Mouse (Mus musculus): ENCODE data around the gene Mrpl4. TPM values are rescaled to one million over a fixed set of nuclear protein-coding genes. Genes with fewer than 3 reads are reported as not detected.

The Mrpl4 gene
- polyA plus RNA-seq, 1 experiment from 2014 or later = 139 TPM

DNA sequence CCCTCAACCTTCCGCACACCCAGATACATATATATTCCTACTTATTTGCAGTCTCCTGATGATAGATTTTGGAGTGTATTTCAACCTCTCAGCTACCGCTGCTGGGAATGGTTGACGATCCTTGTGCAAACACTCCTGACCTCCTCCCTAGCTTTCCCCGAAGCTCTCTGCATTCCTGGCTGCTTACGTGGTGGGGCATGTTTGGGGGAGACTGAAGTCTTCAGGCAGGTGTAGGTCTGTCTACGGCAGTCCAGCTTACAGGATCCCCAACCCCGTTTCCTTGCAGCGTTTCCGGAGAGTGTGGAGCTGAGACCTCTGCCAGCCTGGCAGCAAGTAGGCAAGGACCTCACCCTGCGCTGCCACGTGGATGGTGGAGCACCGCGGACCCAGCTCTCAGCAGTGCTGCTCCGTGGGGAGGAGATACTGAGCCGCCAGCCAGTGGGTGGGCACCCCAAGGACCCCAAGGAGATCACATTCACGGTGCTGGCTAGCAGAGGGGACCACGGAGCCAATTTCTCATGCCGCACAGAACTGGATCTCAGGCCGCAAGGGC, 22.8 kb downstream of the Mrpl4 start:
- DNase-seq (ENCODE audit: low spot score) (no peak), ATAC-seq (replicated peaks; ENCODE audit: insufficient number of reproducible peaks, low FRiP score, low TSS enrichment, low read depth) (no peak)
- Histone ChIP-seq H3K9me3 (replicated peaks; ENCODE audit: control insufficient read depth, low read length) (no peaks in the 10 kb centered on the region), H3K4me3 (ENCODE audit: low read depth, low read length) (no peak overlapping the region), H3K36me3 (replicated peaks; ENCODE audit: control insufficient read depth, insufficient read depth, low read depth, low read length) (no peaks in the 10 kb centered on the region), H3K4me2 (ENCODE audit: low read depth, low read length) (no peak overlapping the region), H3K9ac (replicated peaks; ENCODE audit: low read length) (no peak overlapping the region), H3K27me3 (ENCODE audit: control insufficient read depth, insufficient read depth, low read length) (peaks cover 4% of the 10 kb centered on the region), H3K4me1 (ENCODE audit: control insufficient read depth, insufficient read depth, low read length) (no peaks in the 10 kb centered on the region; the same call in none of the 2 replicates), H3K27ac (replicated peaks; ENCODE audit: low read depth, low read length) (no peak overlapping the region)
- 67% methylated on average over 19 of the region's 19 CpGs for WGBS

DNA sequence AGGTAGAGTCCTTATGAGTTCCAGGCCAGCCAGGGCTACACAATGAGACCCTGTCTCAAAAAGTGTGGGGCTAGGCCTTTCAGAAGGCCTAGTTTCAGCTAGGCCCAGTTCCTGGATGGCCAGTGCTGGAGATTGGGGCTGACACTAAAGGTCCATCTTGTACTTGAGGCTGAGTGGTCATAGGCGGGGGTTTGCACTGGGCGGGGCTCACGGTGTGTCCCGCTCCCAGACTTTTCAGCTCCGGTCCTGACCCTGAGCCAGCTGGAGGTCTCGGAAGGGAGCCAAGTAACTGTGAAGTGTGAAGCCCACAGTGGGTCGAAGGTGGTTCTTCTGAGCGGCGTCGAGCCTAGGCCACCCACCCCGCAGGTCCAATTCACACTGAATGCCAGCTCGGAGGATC, 24.3 kb downstream of the Mrpl4 start:
- 83% methylated on average over 12 of the region's 12 CpGs for WGBS
- no peak overlapping the region for H3K4me2 ChIP-seq (ENCODE audit: low read depth, low read length)
- H3K27ac ChIP-seq (replicated peaks; ENCODE audit: low read depth, low read length) = no peak overlapping the region
- H3K4me1 ChIP-seq (ENCODE audit: control insufficient read depth, insufficient read depth, low read length) = no peaks in the 10 kb centered on the region; the same call in none of the 2 replicates
- H3K36me3 ChIP-seq (replicated peaks; ENCODE audit: control insufficient read depth, insufficient read depth, low read depth, low read length) = no peaks in the 10 kb centered on the region
- DNase-seq (ENCODE audit: low spot score) (no peak), ATAC-seq (replicated peaks; ENCODE audit: insufficient number of reproducible peaks, low FRiP score, low TSS enrichment, low read depth) (no peak)
- no peak overlapping the region for H3K9ac ChIP-seq (replicated peaks; ENCODE audit: low read length)
- no peak overlapping the region for H3K4me3 ChIP-seq (ENCODE audit: low read depth, low read length)
- no peaks in the 10 kb centered on the region for H3K9me3 ChIP-seq (replicated peaks; ENCODE audit: control insufficient read depth, low read length)
- peaks cover 6% of the 10 kb centered on the region for H3K27me3 ChIP-seq (ENCODE audit: control insufficient read depth, insufficient read depth, low read length)

DNA sequence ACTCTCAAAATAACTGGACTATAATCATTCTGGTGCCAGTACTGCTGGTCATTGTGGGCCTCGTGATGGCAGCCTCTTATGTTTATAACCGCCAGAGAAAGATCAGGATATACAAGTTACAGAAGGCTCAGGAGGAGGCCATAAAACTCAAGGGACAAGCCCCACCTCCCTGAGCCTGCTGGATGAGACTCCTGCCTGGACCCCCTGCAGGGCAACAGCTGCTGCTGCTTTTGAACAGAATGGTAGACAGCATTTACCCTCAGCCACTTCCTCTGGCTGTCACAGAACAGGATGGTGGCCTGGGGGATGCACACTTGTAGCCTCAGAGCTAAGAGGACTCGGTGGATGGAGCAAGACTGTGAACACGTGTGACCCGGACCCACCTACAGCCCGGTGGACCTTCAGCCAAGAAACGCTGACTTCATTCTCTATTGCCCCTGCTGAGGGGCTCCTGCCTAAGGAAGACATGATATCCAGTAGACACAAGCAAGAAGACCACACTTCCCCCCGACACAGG, 25.3 kb downstream of the Mrpl4 start:
- Histone ChIP-seq H3K36me3 (replicated peaks; ENCODE audit: control insufficient read depth, insufficient read depth, low read depth, low read length) (no peaks in the 10 kb centered on the region), H3K9me3 (replicated peaks; ENCODE audit: control insufficient read depth, low read length) (no peaks in the 10 kb centered on the region), H3K27me3 (ENCODE audit: control insufficient read depth, insufficient read depth, low read length) (peaks cover 16% of the 10 kb centered on the region), H3K4me2 (ENCODE audit: low read depth, low read length) (no peak overlapping the region), H3K4me3 (ENCODE audit: low read depth, low read length) (no peak overlapping the region), H3K4me1 (ENCODE audit: control insufficient read depth, insufficient read depth, low read length) (peaks cover 4% of the 10 kb centered on the region), H3K9ac (replicated peaks; ENCODE audit: low read length) (no peak overlapping the region), H3K27ac (replicated peaks; ENCODE audit: low read depth, low read length) (no peak overlapping the region)
- DNase-seq (ENCODE audit: low spot score) (no peak), ATAC-seq (replicated peaks; ENCODE audit: insufficient number of reproducible peaks, low FRiP score, low TSS enrichment, low read depth) (no peak)
- 60% methylated on average over 8 of the region's 8 CpGs for WGBS

DNA sequence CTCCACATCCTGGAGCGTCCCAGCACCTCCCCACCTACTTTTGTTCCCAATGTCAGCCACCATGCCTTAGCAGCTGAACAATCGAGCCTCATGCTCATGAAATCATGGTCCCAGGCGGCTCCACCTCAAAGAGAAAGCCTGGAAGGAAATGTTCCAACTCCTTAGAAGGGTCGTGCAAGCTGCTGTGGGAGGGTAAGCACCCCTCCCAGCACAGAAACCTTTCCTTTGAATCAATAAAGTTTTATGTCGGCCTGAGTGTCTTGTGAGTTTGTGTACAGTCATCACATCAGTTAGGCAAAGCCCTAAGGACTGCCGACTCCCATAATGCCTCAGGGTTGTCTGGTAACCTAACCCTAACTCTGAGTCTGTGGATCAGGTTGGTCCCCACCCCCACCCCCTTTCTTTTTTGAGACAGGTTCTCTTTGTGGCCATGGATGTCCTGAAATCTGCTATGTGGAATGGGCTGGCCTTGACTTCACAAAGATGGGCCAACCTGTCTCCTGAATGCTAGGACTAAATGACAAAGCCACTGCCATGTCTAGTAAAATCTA, 26.1 kb downstream of the Mrpl4 start:
- Histone ChIP-seq H3K4me1 (ENCODE audit: control insufficient read depth, insufficient read depth, low read length) (peaks cover 4% of the 10 kb centered on the region), H3K27me3 (ENCODE audit: control insufficient read depth, insufficient read depth, low read length) (peaks cover 23% of the 10 kb centered on the region), H3K4me2 (ENCODE audit: low read depth, low read length) (no peak overlapping the region; the same call in 1 of the 2 replicates), H3K4me3 (ENCODE audit: low read depth, low read length) (no peak overlapping the region), H3K27ac (replicated peaks; ENCODE audit: low read depth, low read length) (no peak overlapping the region), H3K9ac (replicated peaks; ENCODE audit: low read length) (no peak overlapping the region), H3K9me3 (replicated peaks; ENCODE audit: control insufficient read depth, low read length) (no peaks in the 10 kb centered on the region), H3K36me3 (replicated peaks; ENCODE audit: control insufficient read depth, insufficient read depth, low read depth, low read length) (no peaks in the 10 kb centered on the region)
- DNase-seq (ENCODE audit: low spot score) (no peak), ATAC-seq (replicated peaks; ENCODE audit: insufficient number of reproducible peaks, low FRiP score, low TSS enrichment, low read depth) (no peak)
- 73% methylated on average over 6 of the region's 6 CpGs for WGBS

DNA sequence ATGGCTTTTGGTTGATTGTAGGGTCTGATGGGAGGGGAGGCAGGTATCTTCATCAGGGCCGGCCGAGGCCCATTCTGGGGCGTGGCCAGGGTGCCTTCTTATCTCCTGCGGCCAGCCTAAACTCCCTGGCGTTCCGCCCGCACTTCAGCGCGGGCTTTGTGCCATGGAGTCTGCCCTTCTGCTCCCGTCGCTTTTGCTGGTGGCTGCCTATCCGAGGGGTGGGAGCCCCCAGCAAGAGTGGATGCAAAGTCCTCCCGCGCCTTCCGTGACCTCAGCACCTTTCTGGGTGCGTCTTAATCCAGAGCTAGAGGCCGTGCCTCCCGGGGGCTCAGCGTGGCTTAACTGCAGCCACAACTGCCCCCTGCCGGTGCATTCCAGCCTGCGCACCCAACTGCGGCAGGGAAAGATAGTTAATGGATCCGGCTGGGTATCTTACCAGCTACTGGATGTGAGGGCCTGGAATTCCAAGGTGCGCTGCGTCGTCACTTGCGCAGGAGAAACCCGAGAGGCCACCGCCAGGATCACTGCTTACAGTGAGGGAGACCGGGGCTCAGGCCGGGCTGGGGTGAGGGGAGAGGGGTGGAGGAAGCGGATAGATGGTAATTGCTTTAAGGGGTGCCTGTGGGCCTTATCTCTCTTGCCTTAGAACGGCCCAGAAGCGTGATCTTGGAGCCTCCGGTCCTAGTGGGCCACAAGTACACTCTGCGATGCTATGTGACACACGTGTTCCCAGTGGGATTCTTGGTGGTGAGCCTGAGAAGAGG, 26.9 kb downstream of the Mrpl4 start, which contains the start of gene Icam4:
Gene Icam4 (plus strand): TSS at position 83 of the 764 bp plus-strand sequence.
- no peaks in the 10 kb centered on the region for H3K9me3 ChIP-seq (replicated peaks; ENCODE audit: control insufficient read depth, low read length)
- H3K27ac ChIP-seq (replicated peaks; ENCODE audit: low read depth, low read length) = no peak within 1 kb of the TSS
- H3K27me3 ChIP-seq (ENCODE audit: control insufficient read depth, insufficient read depth, low read length) = peaks cover 30% of the 10 kb centered on the region
- H3K4me1 ChIP-seq (ENCODE audit: control insufficient read depth, insufficient read depth, low read length) = peaks cover 4% of the 10 kb centered on the region
- H3K9ac ChIP-seq (replicated peaks; ENCODE audit: low read length) = peak within 1 kb of the TSS; percentile 44
- H3K4me2 ChIP-seq (ENCODE audit: low read depth, low read length) = peak within 1 kb of the TSS; percentile 57
- 2% methylated on average over 37 of the region's 37 CpGs for WGBS
- DNase-seq (ENCODE audit: low spot score) = peak; percentile 86
- no peak for ATAC-seq (replicated peaks; ENCODE audit: insufficient number of reproducible peaks, low FRiP score, low TSS enrichment, low read depth)
- H3K4me3 ChIP-seq (ENCODE audit: low read depth, low read length) = peak within 1 kb of the TSS; percentile 23
- H3K36me3 ChIP-seq (replicated peaks; ENCODE audit: control insufficient read depth, insufficient read depth, low read depth, low read length) = no peaks in the 10 kb centered on the region

DNA sequence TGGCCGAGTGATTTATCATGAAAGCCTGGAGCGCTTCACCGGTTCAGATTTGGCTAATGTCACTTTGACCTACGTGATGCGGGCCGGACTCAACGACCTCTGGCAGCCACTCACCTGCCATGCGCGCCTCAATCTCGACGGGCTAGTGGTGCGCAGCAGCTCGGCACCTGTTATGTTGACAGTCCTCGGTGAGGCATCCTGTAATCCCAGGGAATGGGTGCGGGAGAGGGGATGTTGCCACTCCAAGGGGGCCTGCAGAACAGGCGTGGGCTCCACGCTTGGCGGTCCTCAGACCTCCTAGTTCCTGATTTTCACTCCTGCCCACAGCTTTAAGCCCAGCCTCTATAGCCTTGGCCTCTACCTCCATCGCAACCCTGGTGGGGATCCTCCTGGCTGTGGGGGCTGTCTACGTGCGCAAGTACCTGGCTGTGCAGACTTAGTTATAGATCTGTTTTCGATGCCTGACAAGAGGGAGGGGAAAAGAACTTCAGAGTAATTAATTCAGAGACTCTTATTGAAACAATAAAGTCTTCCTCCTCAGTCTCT, 27.6 kb downstream of the Mrpl4 start:
- 24% methylated on average over 22 of the region's 22 CpGs for WGBS
- DNase-seq (ENCODE audit: low spot score) (no peak), ATAC-seq (replicated peaks; ENCODE audit: insufficient number of reproducible peaks, low FRiP score, low TSS enrichment, low read depth) (no peak)
- Histone ChIP-seq H3K4me3 (ENCODE audit: low read depth, low read length) (no peak overlapping the region; the same call in 1 of the 2 replicates), H3K9me3 (replicated peaks; ENCODE audit: control insufficient read depth, low read length) (no peaks in the 10 kb centered on the region), H3K27me3 (ENCODE audit: control insufficient read depth, insufficient read depth, low read length) (peaks cover 36% of the 10 kb centered on the region), H3K4me1 (ENCODE audit: control insufficient read depth, insufficient read depth, low read length) (peaks cover 4% of the 10 kb centered on the region), H3K36me3 (replicated peaks; ENCODE audit: control insufficient read depth, insufficient read depth, low read depth, low read length) (no peaks in the 10 kb centered on the region), H3K9ac (replicated peaks; ENCODE audit: low read length) (no peak overlapping the region; the same call in 1 of the 2 replicates), H3K27ac (replicated peaks; ENCODE audit: low read depth, low read length) (no peak overlapping the region), H3K4me2 (ENCODE audit: low read depth, low read length) (peak overlapping the region; percentile 57; the same call in 1 of the 2 replicates)

DNA sequence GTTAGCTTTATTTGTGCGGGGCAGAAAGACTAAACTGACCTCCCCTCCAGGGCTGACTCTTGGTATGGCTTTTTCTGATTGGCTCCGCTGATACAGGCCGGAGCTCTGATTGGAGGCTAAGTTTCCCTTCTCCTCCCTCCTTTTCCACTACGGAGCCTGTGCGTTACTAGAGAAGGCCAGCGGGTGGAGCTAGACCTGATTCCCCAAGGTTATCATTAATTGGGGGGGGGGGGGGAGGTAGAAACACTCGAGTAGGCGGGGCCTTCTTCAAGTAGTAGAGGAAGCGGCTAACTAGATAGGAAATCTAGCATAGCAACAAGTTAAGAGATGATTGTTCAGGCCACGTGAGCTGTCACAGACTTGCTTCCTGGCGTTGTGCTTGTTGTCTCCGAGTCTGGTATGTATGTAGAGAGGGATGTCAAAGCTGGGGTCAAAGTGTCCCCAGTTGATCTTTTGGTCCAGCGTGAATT, 28.3 kb downstream of the Mrpl4 start:
- H3K9ac ChIP-seq (replicated peaks; ENCODE audit: low read length) = no peak overlapping the region
- WGBS = 1% methylated on average over 13 of the region's 13 CpGs
- peak overlapping the region; percentile 83 for H3K4me2 ChIP-seq (ENCODE audit: low read depth, low read length)
- H3K9me3 ChIP-seq (replicated peaks; ENCODE audit: control insufficient read depth, low read length) = no peaks in the 10 kb centered on the region
- H3K36me3 ChIP-seq (replicated peaks; ENCODE audit: control insufficient read depth, insufficient read depth, low read depth, low read length) = no peaks in the 10 kb centered on the region
- H3K27me3 ChIP-seq (ENCODE audit: control insufficient read depth, insufficient read depth, low read length) = peaks cover 43% of the 10 kb centered on the region
- DNase-seq (ENCODE audit: low spot score) (peak; percentile 91), ATAC-seq (replicated peaks; ENCODE audit: insufficient number of reproducible peaks, low FRiP score, low TSS enrichment, low read depth) (0 out of 2 replicates have a peak, but pooled peaks have one; percentile 54)
- H3K27ac ChIP-seq (replicated peaks; ENCODE audit: low read depth, low read length) = no peak overlapping the region
- H3K4me3 ChIP-seq (ENCODE audit: low read depth, low read length) = peak overlapping the region; percentile 31
- H3K4me1 ChIP-seq (ENCODE audit: control insufficient read depth, insufficient read depth, low read length) = peaks cover 4% of the 10 kb centered on the region
